Mouse (Mus musculus): Measurements from ENCODE around the gene Usp36.

Gene Usp36

GRCm38 (mm10) chr11:118225056-118225836 is 64.8 kb downstream of the Usp36 start:
- CTCF ChIA-PET, result interaction anchor here (0.6 to 1.0 kb wide), 6 partner anchors 8 to 210 kb away, joined by 4 to 6 read pairs (median 5); no protein-coding TSS in a partner anchor

GRCm38 (mm10) chr11:118223416-118224067 is 66.5 kb downstream of the Usp36 start:
- CTCF ChIA-PET, result interaction anchor here (0.6 to 1.0 kb wide), 2 partner anchors 80 to 125 kb away, joined by 3 to 4 read pairs; no protein-coding TSS in a partner anchor

GRCm38 (mm10) chr11:118222917-118223316 is 67.1 kb downstream of the Usp36 start:
- CTCF ChIA-PET, result interaction anchor here (0.6 to 1.0 kb wide), 2 partner anchors 79 to 124 kb away, joined by 3 to 4 read pairs; no protein-coding TSS in a partner anchor

GRCm38 (mm10) chr11:118222351-118222885 is 67.6 kb downstream of the Usp36 start:
- CTCF ChIA-PET, result interaction anchor here (0.6 to 1.0 kb wide), 2 partner anchors 78 to 124 kb away, joined by 3 to 4 read pairs; no protein-coding TSS in a partner anchor

GRCm38 (mm10) chr11:118220561-118221262 is 69.3 kb downstream of the Usp36 start:
- CTCF ChIA-PET, result interaction anchor here (0.5 to 1.6 kb wide), 10 partner anchors 9 to 139 kb away, joined by 3 to 9 read pairs (median 4); no protein-coding TSS in a partner anchor

- CTCF ChIA-PET, result interaction anchor here (0.8 kb wide), 1 partner anchor 71 kb away, joined by 3 read pairs; no protein-coding TSS in a partner anchor
Observed at GRCm38 (mm10) chr11:118219066-118219465, 71.0 kb downstream of the Usp36 start.

- CTCF ChIA-PET, result no interaction called here
Observed at GRCm38 (mm10) chr11:118216468-118216867, 73.6 kb downstream of the Usp36 start.

- CTCF ChIA-PET, result no interaction called here
Observed at GRCm38 (mm10) chr11:118215928-118216458, 74.1 kb downstream of the Usp36 start.

GRCm38 (mm10) chr11:118212636-118213112 is 77.4 kb downstream of the Usp36 start:
- CTCF ChIA-PET, result interaction anchor here (0.8 to 1.9 kb wide), 2 partner anchors 8 to 25 kb away, joined by 4 to 8 read pairs; no protein-coding TSS in a partner anchor

GRCm38 (mm10) chr11:118211749-118212635 is 78.1 kb downstream of the Usp36 start:
- CTCF ChIA-PET, result interaction anchor here (0.5 to 1.9 kb wide), 8 partner anchors 9 to 926 kb away, joined by 3 to 8 read pairs (median 4); no protein-coding TSS in a partner anchor

GRCm38 (mm10) chr11:118210962-118211361 is 79.1 kb downstream of the Usp36 start:
- CTCF ChIA-PET, result interaction anchor here (0.6 to 1.9 kb wide), 3 partner anchors 10 to 36 kb away, joined by 3 to 8 read pairs (median 4); no protein-coding TSS in a partner anchor

GRCm38 (mm10) chr11:118210116-118210515 is 79.9 kb downstream of the Usp36 start:
- CTCF ChIA-PET, result no interaction called here
